Mouse (Mus musculus): Measurements from ENCODE around the gene Pdzd8.

The Pdzd8 gene

GRCm38 (mm10) chr19:59344304-59344711 is 1.3 kb downstream of the Pdzd8 start:
- no peaks in the 10 kb centered on the region for H3K27me3 ChIP-seq (ENCODE audit: control insufficient read depth, insufficient read depth, low read length, poor library complexity, severe bottlenecking)
- H3K36me3 ChIP-seq (ENCODE audit: control insufficient read depth, insufficient read depth, low read length, poor library complexity, severe bottlenecking) = no peaks in the 10 kb centered on the region
- peak; percentile 30 for DNase-seq (ENCODE audit: low read depth, low spot score)

GRCm38 (mm10) chr19:59342964-59343363 is 2.6 kb downstream of the Pdzd8 start:
- peak; percentile 22 for DNase-seq (ENCODE audit: low read depth, low spot score)
- H3K27me3 ChIP-seq (ENCODE audit: control insufficient read depth, insufficient read depth, low read length, poor library complexity, severe bottlenecking) = no peaks in the 10 kb centered on the region
- no peaks in the 10 kb centered on the region for H3K36me3 ChIP-seq (ENCODE audit: control insufficient read depth, insufficient read depth, low read length, poor library complexity, severe bottlenecking)

- DNase-seq (ENCODE audit: low read depth, low spot score) = no peak
- Histone ChIP-seq H3K27me3 (ENCODE audit: control insufficient read depth, insufficient read depth, low read length, poor library complexity, severe bottlenecking) (no peaks in the 10 kb centered on the region), H3K36me3 (ENCODE audit: control insufficient read depth, insufficient read depth, low read length, poor library complexity, severe bottlenecking) (no peaks in the 10 kb centered on the region)
These were observed 5.7 kb downstream of the Pdzd8 start for GRCm38 (mm10) chr19:59339908-59340307.

- Histone ChIP-seq H3K27me3 (ENCODE audit: control insufficient read depth, insufficient read depth, low read length, poor library complexity, severe bottlenecking) (no peaks in the 10 kb centered on the region), H3K36me3 (ENCODE audit: control insufficient read depth, insufficient read depth, low read length, poor library complexity, severe bottlenecking) (no peaks in the 10 kb centered on the region)
- no peak for DNase-seq (ENCODE audit: low read depth, low spot score)
These were observed 7.5 kb downstream of the Pdzd8 start for GRCm38 (mm10) chr19:59337872-59338681.

- no peak for DNase-seq (ENCODE audit: low read depth, low spot score)
- H3K36me3 ChIP-seq (ENCODE audit: control insufficient read depth, insufficient read depth, low read length, poor library complexity, severe bottlenecking) = no peaks in the 10 kb centered on the region
- no peaks in the 10 kb centered on the region for H3K27me3 ChIP-seq (ENCODE audit: control insufficient read depth, insufficient read depth, low read length, poor library complexity, severe bottlenecking)
These were observed 8.9 kb downstream of the Pdzd8 start for GRCm38 (mm10) chr19:59336655-59337054.

- no peaks in the 10 kb centered on the region for H3K27me3 ChIP-seq (ENCODE audit: control insufficient read depth, insufficient read depth, low read length, poor library complexity, severe bottlenecking)
- peaks cover 3% of the 10 kb centered on the region; the same call in 1 of the 2 replicates for H3K36me3 ChIP-seq (ENCODE audit: control insufficient read depth, insufficient read depth, low read length, poor library complexity, severe bottlenecking)
- DNase-seq (ENCODE audit: low read depth, low spot score) = no peak
These were observed 14.8 kb downstream of the Pdzd8 start for GRCm38 (mm10) chr19:59330816-59331225.

DNA sequence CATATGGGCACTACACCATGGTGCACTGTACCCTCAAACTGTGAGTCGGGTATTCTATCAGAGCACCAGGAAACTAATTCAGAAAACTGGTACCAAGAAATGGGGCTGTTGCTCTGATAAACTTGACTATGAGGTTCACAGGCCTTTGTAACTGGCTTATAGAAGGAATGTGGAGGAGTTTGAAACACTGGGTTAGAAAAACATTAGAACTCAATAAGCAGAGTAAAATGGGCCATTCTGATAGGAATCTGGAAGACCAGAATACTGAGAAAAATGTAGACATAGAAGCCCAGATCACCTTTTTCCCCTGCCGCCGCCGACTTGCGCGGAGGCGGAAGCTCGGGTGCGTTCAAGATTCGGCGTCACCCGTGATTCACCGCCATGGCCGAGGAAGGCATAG is 23.6 kb downstream of the Pdzd8 start, which contains the start of gene Rps12-ps3:
Gene Rps12-ps3, plus strand, starts transcription at position 301 of the 400 bp plus-strand sequence.
- DNase-seq (ENCODE audit: low read depth, low spot score) = no peak
- Histone ChIP-seq H3K27me3 (ENCODE audit: control insufficient read depth, insufficient read depth, low read length, poor library complexity, severe bottlenecking) (no peaks in the 10 kb centered on the region), H3K36me3 (ENCODE audit: control insufficient read depth, insufficient read depth, low read length, poor library complexity, severe bottlenecking) (peaks cover 5% of the 10 kb centered on the region; the same call in 1 of the 2 replicates)

DNA sequence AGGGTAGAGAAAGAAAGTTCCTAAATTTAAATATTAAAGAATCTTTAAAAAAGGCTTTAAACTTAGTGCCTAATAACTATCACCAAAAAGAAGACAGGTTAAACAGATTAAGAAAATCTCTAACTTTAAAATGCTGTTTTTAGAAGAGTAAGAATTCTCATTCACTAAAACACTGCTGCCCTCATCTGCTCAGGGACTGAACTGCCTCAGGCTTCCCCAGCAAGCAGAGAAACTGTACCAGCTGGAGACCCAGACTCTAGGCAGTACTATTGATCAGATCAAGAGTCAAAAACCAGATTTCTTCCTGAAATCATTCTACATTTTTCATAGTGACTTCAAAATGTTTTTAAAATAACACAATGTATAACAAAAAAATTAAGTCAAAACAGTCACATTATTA is 29.0 kb downstream of the Pdzd8 start:
- Histone ChIP-seq H3K27me3 (ENCODE audit: control insufficient read depth, insufficient read depth, low read length, poor library complexity, severe bottlenecking) (no peaks in the 10 kb centered on the region), H3K36me3 (ENCODE audit: control insufficient read depth, insufficient read depth, low read length, poor library complexity, severe bottlenecking) (0 out of 2 replicates have a peak, but pooled peaks cover 3% of the 10 kb centered on the region)
- peak; percentile 15 for DNase-seq (ENCODE audit: low read depth, low spot score)

GRCm38 (mm10) chr19:59315308-59315707 is 30.3 kb downstream of the Pdzd8 start:
- no peak for DNase-seq (ENCODE audit: low read depth, low spot score)
- Histone ChIP-seq H3K27me3 (ENCODE audit: control insufficient read depth, insufficient read depth, low read length, poor library complexity, severe bottlenecking) (no peaks in the 10 kb centered on the region), H3K36me3 (ENCODE audit: control insufficient read depth, insufficient read depth, low read length, poor library complexity, severe bottlenecking) (0 out of 2 replicates have a peak, but pooled peaks cover 3% of the 10 kb centered on the region)

DNA sequence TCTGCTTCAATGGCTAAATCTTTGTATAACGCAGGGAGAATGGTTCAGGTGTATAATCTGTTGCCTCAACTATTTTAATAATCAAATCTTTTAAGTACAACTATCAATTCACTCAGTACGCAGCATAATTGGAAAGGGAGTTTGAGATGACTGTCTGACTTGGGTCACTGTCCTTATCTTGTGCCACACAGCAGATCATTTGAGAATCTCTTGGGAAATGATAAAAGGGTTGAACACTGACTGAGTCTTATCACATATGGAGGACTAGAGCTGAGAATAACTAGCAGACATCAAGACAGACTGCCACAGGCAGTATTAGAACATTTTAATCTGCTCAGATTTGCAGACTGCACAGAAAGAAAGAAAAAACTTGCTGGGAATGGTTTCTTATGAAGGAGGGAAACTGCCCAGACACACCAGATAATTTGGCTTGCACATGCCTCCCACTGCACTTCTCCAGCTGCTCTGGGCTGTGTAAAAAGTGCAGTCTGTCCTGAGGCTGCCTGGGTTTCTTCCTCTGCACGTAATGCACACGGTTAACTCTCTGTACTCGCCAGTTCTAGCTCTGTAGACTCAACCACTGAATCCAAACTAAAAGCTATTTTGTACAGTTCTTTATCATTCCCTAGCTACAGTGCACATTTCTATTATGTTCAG is 53.3 kb downstream of the Pdzd8 start:
- H3K27me3 ChIP-seq (ENCODE audit: control insufficient read depth, insufficient read depth, low read length, poor library complexity, severe bottlenecking) = no peaks in the 10 kb centered on the region
- H3K36me3 ChIP-seq (ENCODE audit: control insufficient read depth, insufficient read depth, low read length, poor library complexity, severe bottlenecking) = no peaks in the 10 kb centered on the region
- no peak for DNase-seq (ENCODE audit: low read depth, low spot score)

GRCm38 (mm10) chr19:59289811-59290210 is 55.8 kb downstream of the Pdzd8 start:
- Histone ChIP-seq H3K27me3 (ENCODE audit: control insufficient read depth, insufficient read depth, low read length, poor library complexity, severe bottlenecking) (no peaks in the 10 kb centered on the region), H3K36me3 (ENCODE audit: control insufficient read depth, insufficient read depth, low read length, poor library complexity, severe bottlenecking) (no peaks in the 10 kb centered on the region)
- DNase-seq (ENCODE audit: low read depth, low spot score) = no peak

DNA sequence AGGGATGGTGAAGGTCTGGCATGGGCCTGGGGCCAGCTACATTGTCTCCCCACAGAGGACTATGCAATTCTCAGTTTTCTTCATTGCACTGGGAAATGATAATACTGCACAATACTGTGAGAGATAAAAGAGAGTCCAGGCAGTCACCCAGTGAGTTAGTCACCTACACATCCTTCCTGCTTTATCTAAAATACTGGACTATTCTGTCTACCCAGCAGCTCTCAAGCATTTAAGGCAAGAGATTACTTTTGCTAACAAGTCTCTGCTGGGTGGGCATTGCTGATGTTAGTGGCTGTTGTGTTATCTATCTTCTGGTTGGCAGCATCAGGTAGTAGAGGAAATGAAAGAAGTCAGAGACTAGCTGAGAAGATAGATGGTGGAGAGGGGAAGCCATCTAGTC is 56.5 kb downstream of the Pdzd8 start:
- H3K27me3 ChIP-seq (ENCODE audit: control insufficient read depth, insufficient read depth, low read length, poor library complexity, severe bottlenecking) = no peaks in the 10 kb centered on the region

DNA sequence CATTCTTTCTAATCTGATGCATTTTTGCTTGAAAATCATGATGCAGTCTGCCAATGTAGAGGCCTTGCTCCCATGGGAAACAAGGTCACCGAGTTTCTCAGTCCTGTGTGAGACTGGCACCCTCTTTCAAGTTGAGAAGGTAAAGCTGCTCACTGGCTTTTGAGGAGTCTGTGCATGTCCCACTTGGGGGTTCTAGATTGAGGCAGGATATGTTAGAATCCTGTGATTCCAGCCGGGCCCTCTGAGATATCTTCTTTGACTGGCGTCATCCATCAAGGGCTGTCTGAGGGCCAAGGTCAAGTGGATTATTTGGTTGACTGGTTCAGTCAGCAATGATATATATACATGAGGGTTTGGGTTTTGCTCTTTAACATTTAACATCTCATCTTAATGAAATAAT is 63.6 kb downstream of the Pdzd8 start:
- Histone ChIP-seq H3K36me3 (ENCODE audit: control insufficient read depth, insufficient read depth, low read length, poor library complexity, severe bottlenecking) (no peaks in the 10 kb centered on the region), H3K27me3 (ENCODE audit: control insufficient read depth, insufficient read depth, low read length, poor library complexity, severe bottlenecking) (no peaks in the 10 kb centered on the region)

More for the DNA sequence above, 56.5 kb downstream of the Pdzd8 start:
- no peaks in the 10 kb centered on the region for H3K36me3 ChIP-seq (ENCODE audit: control insufficient read depth, insufficient read depth, low read length, poor library complexity, severe bottlenecking)
- no peak for DNase-seq (ENCODE audit: low read depth, low spot score)

GRCm38 (mm10) chr19:59280841-59281240 is 64.7 kb downstream of the Pdzd8 start:
- no peak for DNase-seq (ENCODE audit: low read depth, low spot score)
- H3K27me3 ChIP-seq (ENCODE audit: control insufficient read depth, insufficient read depth, low read length, poor library complexity, severe bottlenecking) = no peaks in the 10 kb centered on the region
- H3K36me3 ChIP-seq (ENCODE audit: control insufficient read depth, insufficient read depth, low read length, poor library complexity, severe bottlenecking) = no peaks in the 10 kb centered on the region

More for the DNA sequence above, 63.6 kb downstream of the Pdzd8 start:
- no peak for DNase-seq (ENCODE audit: low read depth, low spot score)

GRCm38 (mm10) chr19:59276354-59276753 is 69.2 kb downstream of the Pdzd8 start:
- Histone ChIP-seq H3K36me3 (ENCODE audit: control insufficient read depth, insufficient read depth, low read length, poor library complexity, severe bottlenecking) (no peaks in the 10 kb centered on the region), H3K27me3 (ENCODE audit: control insufficient read depth, insufficient read depth, low read length, poor library complexity, severe bottlenecking) (no peaks in the 10 kb centered on the region)
- DNase-seq (ENCODE audit: low read depth, low spot score) = no peak
